Mouse (Mus musculus) megakaryocyte-erythroid progenitor cell, adult 5-6 weeks (primary cell): Measurements from ENCODE around the gene Uap1. TPM values are rescaled to one million over a fixed set of nuclear protein-coding genes. Genes with fewer than 3 reads are reported as not detected.

Source experiments
- ATAC-seq: replicated peaks from 2 replicates; pipeline ENCODE4 v1.8.0; 2016; ENCODE audit warnings: mild to moderate bottlenecking, inconsistent platforms; ENCODE audit not compliant: severe bottlenecking, poor library complexity, low FRiP score, low TSS enrichment
- total RNA-seq, 2 experiments: library from RNA; stranded (forward) in 1 of 2; stranded (reverse) in 1 of 2; fragments of 200-1000, 215-1000 nt in 1 of 2; fragments of >200 nt in 1 of 2; fragmentation: Nextera tagmentation in 1 of 2; gene quantifications; 2 replicates each; pipeline ENCODE4 v1.2.3; 2014 to 2017

The Uap1 gene
- 76.7 and 79.4 TPM in 2 replicates for total RNA-seq (2014; fragmentation: Nextera tagmentation)
- total RNA-seq (2017) = 86.8 and 184 TPM in 2 replicates

- ATAC-seq = peak; percentile 95
These were observed at the start of gene Uap1 for GRCm38 (mm10) chr1:170174814-170175332. TSS of gene Uap1 (minus strand) at chr1:170174957.

DNA sequence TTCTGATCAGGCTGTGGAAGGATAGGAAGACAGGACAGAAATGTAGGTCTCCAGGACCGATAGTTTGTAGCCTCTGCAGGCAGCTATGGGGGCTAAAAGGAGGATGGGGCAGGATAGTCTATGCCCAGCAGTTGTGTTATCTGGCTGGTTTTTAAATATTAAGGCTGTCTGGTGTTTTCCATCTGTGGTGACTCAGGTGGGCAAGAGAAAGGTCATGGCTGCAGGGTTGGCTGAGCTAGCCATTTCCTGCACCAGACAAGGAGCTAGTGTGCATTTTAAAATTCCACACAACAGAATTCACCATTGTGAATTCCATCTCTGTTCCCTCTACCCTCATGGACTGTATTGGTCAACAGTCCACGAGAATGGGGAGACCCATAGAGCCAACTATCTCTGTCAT is 48.5 kb upstream of the Uap1 start:
- ATAC-seq = no peak

DNA sequence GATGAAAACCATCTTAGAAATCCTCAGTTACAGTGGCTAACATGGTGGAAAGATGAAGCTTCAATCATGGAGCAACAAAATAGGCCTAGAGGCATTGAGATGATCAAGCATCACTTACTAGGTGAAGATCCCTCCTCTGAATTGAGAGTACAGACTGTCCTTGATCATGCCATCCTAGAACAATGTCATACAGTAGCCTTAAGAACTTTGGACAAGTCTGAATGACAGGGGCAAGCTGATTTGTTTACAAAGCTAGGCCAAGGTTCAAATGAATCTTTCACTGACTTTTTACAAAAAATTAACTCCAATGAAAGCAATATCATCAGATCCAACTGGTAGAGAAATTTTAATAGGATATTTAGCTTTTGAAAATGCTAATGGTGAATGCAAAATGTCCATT is 45.6 kb upstream of the Uap1 start:
- ATAC-seq = no peak

GRCm38 (mm10) chr1:170218091-170218884 is 43.5 kb upstream of the Uap1 start:
- peak; percentile 84 for ATAC-seq

DNA sequence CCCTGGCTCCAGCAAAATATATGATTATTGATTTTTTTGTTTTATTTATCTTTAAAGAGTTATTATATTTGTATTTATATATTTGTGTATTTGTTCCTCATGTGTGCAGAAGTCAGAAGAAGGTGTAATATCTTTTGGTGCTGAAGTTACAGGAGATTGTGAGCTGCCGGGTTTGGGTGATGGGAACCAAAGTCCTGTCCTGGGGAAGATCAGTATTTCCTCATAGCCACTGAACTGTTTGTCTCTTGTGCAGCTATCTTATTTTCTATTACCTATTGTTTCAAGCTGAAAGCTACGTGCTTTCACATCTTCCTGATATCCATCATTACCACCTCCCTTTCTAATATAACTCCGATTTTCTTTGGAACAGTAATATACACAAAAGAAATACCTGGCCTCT is 40.8 kb upstream of the Uap1 start:
- ATAC-seq = no peak

DNA sequence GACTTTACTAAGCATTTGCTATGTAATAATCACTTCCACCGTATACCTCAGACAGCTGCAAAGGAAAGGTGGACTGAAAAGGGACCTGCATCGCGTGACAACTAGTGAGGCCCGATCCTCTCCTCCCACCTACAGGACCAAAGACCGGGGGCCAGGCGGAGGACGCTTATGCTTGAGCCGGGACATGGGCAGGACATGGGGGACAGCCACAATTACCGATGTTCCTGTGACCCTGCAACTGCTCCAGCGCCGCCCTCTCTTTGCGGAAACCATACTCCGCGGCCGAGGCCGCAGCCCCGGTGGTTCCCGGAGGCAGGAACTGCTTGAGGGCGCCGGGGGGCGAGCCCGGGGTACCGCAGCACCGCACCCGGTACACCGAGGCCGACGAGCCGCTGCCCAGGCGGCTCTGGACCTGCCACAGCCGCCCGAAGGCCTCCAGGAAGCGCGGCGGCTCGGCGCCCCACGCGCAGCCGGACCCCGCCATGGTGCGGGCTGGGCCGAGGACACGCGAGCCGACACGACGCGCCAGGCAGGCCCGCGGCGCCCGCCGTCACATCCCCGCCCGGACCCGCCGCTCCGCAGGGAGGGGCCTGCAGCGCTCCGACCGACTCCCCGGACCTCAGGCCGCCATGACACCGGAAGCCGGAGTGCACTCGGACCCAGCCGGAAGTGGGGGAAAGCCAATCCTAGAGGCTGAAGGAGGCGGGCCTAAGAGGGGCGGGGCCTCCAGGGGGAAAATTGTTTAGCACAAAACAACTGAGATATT is 40.2 kb upstream of the Uap1 start, which contains the start of gene Uhmk1:
Gene Uhmk1 (minus strand): TSS at position 641 of the 766 bp plus-strand sequence.
- peak; percentile 96 for ATAC-seq

- no peak for ATAC-seq
These were observed 39.6 kb upstream of the Uap1 start for GRCm38 (mm10) chr1:170214383-170214756.

- no peak for ATAC-seq
These were observed 38.6 kb upstream of the Uap1 start for GRCm38 (mm10) chr1:170213181-170213879.

DNA sequence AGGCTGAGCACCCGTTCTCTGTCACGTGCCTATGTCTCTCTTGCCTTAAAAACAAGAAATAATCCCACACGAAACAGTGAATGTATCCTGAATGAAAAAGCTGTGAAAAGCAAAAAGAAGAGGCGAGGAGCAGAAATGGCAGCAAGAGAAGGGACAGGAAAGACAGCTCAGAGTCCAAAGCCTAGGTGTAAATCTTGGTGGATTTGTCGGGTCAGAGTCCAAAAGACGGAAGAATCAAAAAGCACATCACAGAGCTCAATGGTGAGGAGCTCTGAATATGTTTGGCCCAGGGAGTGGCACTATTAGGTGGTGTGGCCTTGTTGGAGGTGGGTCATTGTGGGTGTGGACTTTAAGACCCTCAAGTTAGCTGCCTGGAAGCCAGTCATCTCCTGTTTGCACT is 31.6 kb upstream of the Uap1 start:
- no peak for ATAC-seq

GRCm38 (mm10) chr1:170200379-170200778 is 25.6 kb upstream of the Uap1 start:
- ATAC-seq = peak; percentile 77

DNA sequence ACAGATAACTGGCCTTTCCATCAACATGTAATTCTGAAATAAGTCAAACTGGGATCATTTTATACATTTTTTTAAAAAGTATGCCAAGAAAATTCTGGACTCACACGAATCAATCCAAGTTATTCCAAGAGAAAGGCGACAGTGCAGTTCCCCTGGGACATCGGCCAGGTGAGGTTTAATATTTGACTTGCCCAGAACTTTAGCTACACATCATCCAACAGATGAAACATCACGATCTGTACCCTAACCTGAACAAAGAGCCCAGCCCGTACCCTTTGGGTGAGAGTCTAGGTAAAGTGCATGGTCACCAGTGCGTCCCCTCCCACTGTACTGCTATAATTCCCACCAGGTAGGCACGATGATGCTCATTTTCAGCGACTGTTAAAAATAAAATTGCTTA is 21.5 kb upstream of the Uap1 start:
- ATAC-seq = no peak

DNA sequence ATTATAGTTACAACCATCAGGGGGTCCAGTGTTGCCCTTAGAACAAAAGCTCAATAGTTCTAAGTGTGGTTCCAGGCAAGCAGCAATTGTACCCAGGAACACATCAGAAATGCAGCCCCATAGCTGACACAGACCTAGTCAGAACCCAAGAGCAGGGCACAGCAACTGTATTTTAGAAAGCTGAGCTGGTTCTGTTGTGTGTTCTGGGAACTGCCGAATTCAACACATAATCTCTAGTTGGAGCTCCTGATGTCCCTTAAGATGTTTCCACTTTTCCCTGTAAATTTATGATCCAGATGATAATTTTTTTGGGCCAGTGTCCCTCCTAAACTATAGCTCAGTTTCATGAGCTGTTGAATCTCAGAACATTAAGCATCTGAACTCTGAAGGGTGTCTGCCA is 17.2 kb upstream of the Uap1 start:
- no peak for ATAC-seq

DNA sequence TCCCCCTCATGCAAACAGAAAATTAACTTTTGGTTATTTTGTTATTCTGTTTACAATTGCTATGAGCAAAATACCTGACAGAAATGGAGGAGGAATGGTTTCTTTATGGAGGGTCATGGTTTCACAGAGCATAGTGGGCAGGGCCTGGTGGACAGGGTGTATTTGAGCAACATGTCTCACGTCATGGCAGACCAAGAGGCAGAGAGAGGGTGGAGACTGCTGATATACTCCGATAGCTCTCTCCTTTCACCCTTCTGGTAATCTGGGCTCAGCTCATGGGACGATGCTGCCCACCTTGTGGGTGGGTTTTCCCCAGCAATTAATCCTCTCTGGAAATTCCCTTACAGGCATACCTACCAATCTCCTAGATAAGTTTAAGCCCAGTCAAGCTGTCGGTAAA is 15.5 kb upstream of the Uap1 start:
- peak; percentile 62 for ATAC-seq

- no peak for ATAC-seq
These were observed 13.8 kb upstream of the Uap1 start for GRCm38 (mm10) chr1:170188601-170189000.

DNA sequence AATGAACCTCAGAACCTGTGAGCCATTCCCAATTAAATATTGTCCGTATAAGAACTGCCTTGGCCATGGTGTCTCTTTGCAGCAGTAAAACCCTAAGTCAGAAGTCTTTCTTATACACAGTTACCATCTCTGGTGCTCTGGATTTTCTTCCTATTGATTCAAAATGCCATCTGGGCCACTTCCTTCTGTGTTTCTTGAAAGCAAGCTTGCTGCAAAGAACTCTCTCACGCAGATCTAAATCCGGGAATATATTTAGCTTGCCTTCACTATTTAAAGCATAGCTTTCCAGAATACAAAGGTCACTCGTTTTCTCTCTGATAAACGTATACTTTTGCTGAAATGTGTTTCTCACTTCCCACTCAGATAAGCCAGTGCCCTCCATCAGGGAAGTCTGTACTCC is 11.8 kb upstream of the Uap1 start:
- ATAC-seq = no peak

DNA sequence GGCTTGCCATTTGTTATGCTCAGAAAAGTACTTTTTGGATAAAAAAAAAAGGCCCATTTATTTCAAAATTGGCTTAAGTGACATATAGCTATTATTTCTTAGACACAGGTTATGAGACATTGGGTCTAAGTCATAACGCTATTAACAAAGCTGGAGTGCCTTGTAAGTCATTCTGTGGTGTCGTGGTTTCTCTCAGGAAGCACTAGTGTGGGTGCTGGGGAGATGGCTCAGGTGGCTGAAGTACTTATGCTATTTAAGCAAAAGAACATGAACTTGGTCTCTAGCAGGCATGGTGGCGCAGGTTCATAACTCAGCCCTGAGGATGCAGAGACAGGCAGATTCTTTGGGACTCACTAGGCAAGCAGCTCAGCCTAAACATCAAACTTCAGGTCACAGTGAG is 10.4 kb upstream of the Uap1 start:
- ATAC-seq = no peak

- no peak for ATAC-seq
These were observed 7.9 kb upstream of the Uap1 start for GRCm38 (mm10) chr1:170182706-170183105.

GRCm38 (mm10) chr1:170176661-170177239 is 2.0 kb upstream of the Uap1 start:
- ATAC-seq = 0 out of 2 replicates have a peak, but pooled peaks have one; percentile 10

DNA sequence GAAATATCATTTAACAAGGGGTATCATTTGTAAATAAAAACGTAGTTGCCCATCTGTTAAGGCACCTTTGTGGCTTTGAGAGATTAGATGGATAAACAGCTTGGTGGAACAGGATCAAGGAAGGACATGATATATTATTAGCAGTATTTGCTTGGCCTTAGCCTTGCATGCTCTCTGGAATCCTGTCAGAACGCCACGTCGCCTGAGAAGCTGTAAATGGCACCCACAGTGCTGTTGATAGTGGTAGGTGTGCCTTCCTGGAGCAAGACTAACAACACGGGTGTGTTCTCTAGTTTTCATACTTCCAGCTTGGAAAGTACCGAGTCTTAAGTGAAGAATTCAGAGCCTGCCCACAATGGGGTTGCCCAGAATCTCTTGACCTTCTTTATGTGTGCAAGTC is 1.1 kb upstream of the Uap1 start:
- ATAC-seq = no peak
